Mouse (Mus musculus) liver, adult 2 months (tissue): ENCODE data around the gene Cspg5.

Experiments used
- CTCF ChIP-seq: fragments of 200-500 bp; IDR thresholded peaks from 2 replicates; pipeline ENCODE4 v1.5.1; 2011; ENCODE audit warnings: low read depth, low read length, control low read depth
- POLR2A ChIP-seq: fragments of 200-500 bp; IDR thresholded peaks from 2 replicates; pipeline ENCODE4 v1.6.1; 2011; ENCODE audit warnings: low read length, control low read depth; ENCODE audit not compliant: insufficient read depth; ENCODE audit errors: extremely low read depth

- TF ChIP-seq CTCF = no peak
- no peak for TF ChIP-seq POLR2A
Observed at GRCm38 (mm10) chr9:110249823-110250543, 6.4 kb downstream of the Cspg5 start.
